Mouse (Mus musculus): ENCODE measurements around the gene Ddx56. TPM values are rescaled to one million over a fixed set of nuclear protein-coding genes. Genes with fewer than 3 reads are reported as not detected.

The Ddx56 gene
- polyA plus RNA-seq, 1 experiment from 2014 or later, result 81.0 TPM

DNA sequence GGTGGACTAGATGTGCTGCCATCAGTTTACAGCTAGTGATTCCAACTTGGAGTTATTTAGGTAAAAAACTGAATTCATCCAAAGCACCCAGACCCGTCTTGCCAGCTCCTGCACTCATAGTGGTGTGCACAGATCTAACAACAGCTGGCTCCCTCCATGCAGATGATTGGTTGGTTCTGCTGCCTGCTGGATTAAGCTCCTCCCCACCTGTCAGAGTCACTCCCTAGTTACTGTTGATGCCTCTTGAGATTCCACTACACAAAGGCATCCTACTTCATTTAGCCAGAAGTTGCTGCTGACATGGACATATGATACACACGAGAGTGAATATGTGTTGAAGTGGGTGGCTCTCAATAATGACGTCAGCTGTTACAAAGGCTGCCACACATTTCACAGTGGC, 50.7 kb downstream of the Ddx56 start:
- no peak overlapping the region for H3K4me2 ChIP-seq
- H3K4me1 ChIP-seq, result no peaks in the 10 kb centered on the region
- no peak overlapping the region for H3K9ac ChIP-seq
- H3K27ac ChIP-seq, result no peak overlapping the region
- H3K4me3 ChIP-seq, result no peak overlapping the region
- ATAC-seq (ENCODE audit: insufficient number of reproducible peaks, low FRiP score, low TSS enrichment, low read depth), result no peak
- WGBS, result 51% methylated on average over 3 of the region's 3 CpGs
- no peaks in the 10 kb centered on the region for H3K36me3 ChIP-seq
- no peaks in the 10 kb centered on the region for H3K27me3 ChIP-seq
- no peaks in the 10 kb centered on the region for H3K9me3 ChIP-seq

Other genes with a start within 250 kb of the Ddx56 start
- 2.6 and 4.4 TPM in 2 replicates for gene Camk2b, start 201.4 kb downstream of the Ddx56 start, polyA plus RNA-seq (2015; fragmentation: Nextera tagmentation; extraction: Ambion mirVana)
- gene A730071L15Rik, start 67.7 kb downstream of the Ddx56 start, polyA plus RNA-seq (2015; fragmentation: Nextera tagmentation; extraction: Ambion mirVana), result 0.24 and 0.37 TPM in 2 replicates
- gene Nudcd3, start 67.4 kb downstream of the Ddx56 start, polyA plus RNA-seq (2015; fragmentation: Nextera tagmentation; extraction: Ambion mirVana), result 40.3 and 41.2 TPM in 2 replicates
- 0.07 and 0.13 TPM in 2 replicates for gene Npc1l1, start 37.6 kb downstream of the Ddx56 start, polyA plus RNA-seq (2015; fragmentation: Nextera tagmentation; extraction: Ambion mirVana)
- gene Tmed4, start 7.1 kb upstream of the Ddx56 start, polyA plus RNA-seq (2015; fragmentation: Nextera tagmentation; extraction: Ambion mirVana), result 104 and 106 TPM in 2 replicates
- 91.4 and 101 TPM in 2 replicates for gene Ogdh, start 23.9 kb upstream of the Ddx56 start, polyA plus RNA-seq (2015; fragmentation: Nextera tagmentation; extraction: Ambion mirVana)
- 10.0 TPM in 2 replicates for gene Zmiz2, start 121.3 kb upstream of the Ddx56 start, polyA plus RNA-seq (2015; fragmentation: Nextera tagmentation; extraction: Ambion mirVana)
- 4,193 and 4,412 TPM in 2 replicates for gene Ppia, start 147.7 kb upstream of the Ddx56 start, polyA plus RNA-seq (2015; fragmentation: Nextera tagmentation; extraction: Ambion mirVana)
- 402 and 435 TPM in 2 replicates for gene H2afv, start 176.7 kb upstream of the Ddx56 start, polyA plus RNA-seq (2015; fragmentation: Nextera tagmentation; extraction: Ambion mirVana)
- gene Purb, start 208.1 kb upstream of the Ddx56 start, polyA plus RNA-seq (2015; fragmentation: Nextera tagmentation; extraction: Ambion mirVana), result 29.2 and 29.9 TPM in 2 replicates